Mouse (Mus musculus): ENCODE results near the gene Tuft1. TPM values are rescaled to one million over a fixed set of nuclear protein-coding genes. Genes with fewer than 3 reads are reported as not detected.
"Not testable (repeated sequence)": the region's sequence is repeated elsewhere in the genome, so short reads cannot be mapped to it uniquely, and the experiment has no call there.

The Tuft1 gene
- polyA plus RNA-seq, 1 experiment from 2014 or later: 27.0 TPM

DNA sequence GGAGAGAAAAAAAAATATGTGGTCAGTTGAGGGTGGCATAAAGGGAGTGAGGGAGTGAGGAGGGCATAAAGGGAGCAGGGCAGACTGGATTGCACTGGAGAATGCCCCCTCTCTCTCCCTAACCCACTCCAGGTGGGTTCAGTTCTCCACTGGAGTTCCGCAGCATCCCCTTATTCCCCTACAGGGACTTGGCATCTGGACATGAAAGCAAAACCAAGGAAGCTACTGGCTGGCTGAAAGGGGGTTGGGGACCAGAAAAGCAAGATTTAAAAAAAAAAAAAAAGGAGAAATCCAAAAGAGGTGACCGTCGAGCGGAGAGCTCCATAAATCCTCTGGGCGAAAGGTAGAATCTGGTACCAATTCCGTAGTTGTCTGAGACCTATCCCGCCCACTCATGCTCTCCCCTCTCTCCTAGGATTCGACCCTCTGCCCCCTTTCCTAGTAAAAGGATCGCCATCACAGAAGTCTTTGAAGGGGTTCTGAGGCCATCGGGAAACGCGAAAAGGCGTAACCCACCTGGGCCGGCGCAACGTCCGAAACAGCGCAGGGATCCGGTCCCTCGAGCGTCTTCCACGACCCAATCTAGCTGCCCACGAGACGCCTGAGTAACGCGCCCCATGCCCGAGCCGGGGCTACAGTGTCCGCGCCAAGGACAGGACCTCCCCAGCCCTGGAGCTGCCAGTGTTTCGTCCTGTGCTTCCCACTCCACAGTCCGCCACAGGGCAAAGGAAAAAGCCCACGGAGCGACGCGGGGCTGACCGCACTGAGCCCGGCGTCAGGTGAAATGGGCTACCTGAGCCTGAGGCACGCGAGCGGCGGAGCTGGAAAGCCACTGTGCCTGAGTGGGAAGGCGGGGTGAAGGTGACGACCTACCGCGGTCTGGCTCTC, 576 bp downstream of the Tuft1 start:
- H3K4me2 ChIP-seq (replicated peaks): peak overlapping the region; percentile 58
- peak; percentile 55 for ATAC-seq (ENCODE audit: insufficient number of reproducible peaks, low FRiP score, low TSS enrichment, low read depth)
- not testable (repeated sequence) for H3K9me3 ChIP-seq (replicated peaks); H3K36me3 ChIP-seq; H3K9ac ChIP-seq; H3K27me3 ChIP-seq; H3K4me1 ChIP-seq
- WGBS: 2% methylated on average over 23 of the region's 47 CpGs
- peak overlapping the region; percentile 46 for H3K4me3 ChIP-seq (replicated peaks)
- H3K27ac ChIP-seq (replicated peaks): peak overlapping the region; percentile 58; the same call in 1 of the 2 replicates

DNA sequence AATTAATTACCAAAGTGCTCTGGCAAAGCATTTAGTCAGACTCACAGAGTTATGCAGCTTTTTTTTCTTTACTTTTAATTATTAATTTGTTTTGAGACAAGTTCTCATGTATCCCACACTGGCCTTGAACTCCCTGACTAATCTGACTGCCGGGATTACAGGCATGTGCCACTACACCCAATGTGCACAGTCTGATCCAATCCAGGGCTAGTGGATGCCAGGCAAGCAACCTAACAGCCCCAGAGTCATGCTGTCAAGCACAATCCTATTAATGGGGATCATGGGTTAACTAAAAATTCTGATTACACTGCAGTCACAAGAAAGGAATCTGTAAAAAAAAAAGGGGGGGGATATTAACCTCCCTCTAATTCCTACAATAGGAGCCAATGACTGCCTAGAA, 4.7 kb downstream of the Tuft1 start:
- not testable (repeated sequence) for H3K4me3 ChIP-seq (replicated peaks); ATAC-seq (ENCODE audit: insufficient number of reproducible peaks, low FRiP score, low TSS enrichment, low read depth); H3K9me3 ChIP-seq (replicated peaks); H3K27me3 ChIP-seq; H3K27ac ChIP-seq (replicated peaks); H3K36me3 ChIP-seq; H3K9ac ChIP-seq; H3K4me2 ChIP-seq (replicated peaks)
- H3K4me1 ChIP-seq: peaks cover 17% of the 10 kb centered on the region
- WGBS: 63% methylated on average over 1 of the region's 1 CpGs

DNA sequence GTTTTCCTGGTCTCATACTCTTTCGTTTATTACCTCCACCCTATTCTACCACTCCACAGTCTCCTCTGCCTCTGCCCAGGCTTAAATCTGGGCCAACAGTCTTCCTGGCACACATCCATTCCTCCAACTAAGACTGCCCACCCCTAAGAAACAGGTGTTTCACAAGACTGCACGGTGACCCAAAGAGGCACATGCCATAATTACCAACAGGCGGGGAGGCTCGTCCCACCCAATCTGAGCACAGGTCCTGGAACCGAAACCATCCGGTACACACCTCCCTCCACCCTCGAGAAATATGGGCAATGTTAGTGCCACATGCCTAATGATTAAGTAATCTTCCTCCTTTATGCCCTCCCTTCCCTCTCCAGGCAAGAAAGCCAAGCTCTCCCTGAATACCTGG, 8.3 kb downstream of the Tuft1 start:
- Histone ChIP-seq H3K4me3 (replicated peaks) (no peak overlapping the region), H3K36me3 (no peaks in the 10 kb centered on the region), H3K4me2 (replicated peaks) (no peak overlapping the region), H3K9ac (no peak overlapping the region), H3K27me3 (no peaks in the 10 kb centered on the region), H3K27ac (replicated peaks) (0 out of 2 replicates have a peak overlapping the region, but pooled peaks have one; percentile 61), H3K4me1 (peaks cover 20% of the 10 kb centered on the region), H3K9me3 (replicated peaks) (no peaks in the 10 kb centered on the region)
- 53% methylated on average over 7 of the region's 7 CpGs for WGBS
- peak; percentile 26; the same call in 1 of the 2 replicates for ATAC-seq (ENCODE audit: insufficient number of reproducible peaks, low FRiP score, low TSS enrichment, low read depth)

DNA sequence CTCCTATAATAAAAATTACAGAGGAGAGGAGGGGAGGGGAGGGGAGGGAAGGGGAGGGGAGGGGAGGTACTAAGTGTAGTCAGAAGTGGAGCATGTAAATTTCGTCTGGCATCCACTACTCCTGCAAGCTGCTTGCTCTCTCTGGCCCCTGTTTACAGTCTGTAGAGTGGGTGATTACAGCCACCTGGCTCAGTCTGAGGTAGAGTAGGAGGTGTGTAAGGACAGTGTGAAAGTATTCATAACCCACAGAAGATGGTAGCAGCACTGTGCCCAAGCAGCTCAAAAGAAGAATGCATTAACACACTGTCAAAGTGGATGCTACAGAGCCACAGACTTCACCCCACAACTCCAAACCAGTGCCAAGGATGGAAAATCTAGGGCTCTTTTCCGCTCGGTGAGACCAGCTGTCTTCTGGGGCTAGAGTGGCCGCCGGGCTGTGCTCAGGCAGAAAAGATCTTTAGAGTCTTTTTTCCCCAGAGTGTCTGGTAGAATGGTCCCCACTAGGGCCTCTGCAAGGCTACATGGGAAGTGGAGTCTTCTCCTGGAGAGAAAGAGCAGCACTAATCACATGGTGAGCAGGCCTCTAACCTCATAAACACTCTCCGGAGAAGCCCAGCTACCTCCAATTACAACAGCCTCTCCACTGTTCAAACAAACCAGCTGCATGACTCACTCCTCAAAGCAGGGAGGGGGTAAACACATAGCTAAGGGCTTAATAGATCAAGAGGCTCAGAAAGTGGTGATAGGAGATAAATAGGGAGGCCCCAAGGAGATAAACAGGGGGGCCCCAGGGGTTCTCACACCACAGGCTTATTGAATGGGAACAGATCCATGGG, 9.7 kb downstream of the Tuft1 start:
- H3K27ac ChIP-seq (replicated peaks): peak overlapping the region; percentile 61
- H3K9ac ChIP-seq: no peak overlapping the region
- H3K4me1 ChIP-seq: peaks cover 20% of the 10 kb centered on the region
- ATAC-seq (ENCODE audit: insufficient number of reproducible peaks, low FRiP score, low TSS enrichment, low read depth): peak; percentile 61
- no peak overlapping the region for H3K4me2 ChIP-seq (replicated peaks)
- no peaks in the 10 kb centered on the region for H3K36me3 ChIP-seq
- H3K27me3 ChIP-seq: no peaks in the 10 kb centered on the region
- H3K9me3 ChIP-seq (replicated peaks): no peaks in the 10 kb centered on the region
- 48% methylated on average over 6 of the region's 6 CpGs for WGBS
- no peak overlapping the region for H3K4me3 ChIP-seq (replicated peaks)

DNA sequence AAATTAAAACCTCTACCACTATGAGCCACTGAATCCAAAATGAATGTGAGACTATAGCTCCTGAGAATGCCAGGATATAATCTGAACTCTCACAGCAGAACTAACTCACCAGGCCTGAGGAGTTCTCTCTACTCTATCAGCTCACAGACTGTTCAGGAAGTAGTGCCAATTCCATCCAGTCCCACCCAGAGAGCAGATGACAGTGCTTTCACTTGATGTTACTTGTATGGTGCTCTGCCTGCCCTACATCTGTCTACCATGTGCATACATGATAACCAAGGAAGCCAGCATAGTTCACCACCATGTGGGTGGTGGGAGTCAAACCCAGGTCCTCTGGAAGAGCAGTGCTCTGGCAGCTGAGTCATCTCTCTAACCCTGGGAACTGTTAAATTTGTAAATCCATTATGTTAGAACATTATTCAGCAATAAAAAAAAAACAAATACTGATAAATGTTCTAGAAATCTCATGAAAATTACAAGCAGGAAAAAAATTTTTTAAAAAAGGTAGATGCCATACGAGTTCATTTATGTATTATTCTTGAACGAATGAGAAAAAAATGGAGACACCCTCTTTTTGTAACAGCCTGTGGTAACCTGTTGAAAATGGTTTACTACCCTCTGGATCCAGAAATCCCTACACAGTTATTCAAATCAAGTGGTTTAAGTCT, 16.0 kb downstream of the Tuft1 start, which contains the start of gene Gm10972:
Gene Gm10972, plus strand, starts transcription at position 618 of the 668 bp plus-strand sequence.
- 81% methylated on average over 2 of the region's 2 CpGs for WGBS
- not testable (repeated sequence) for H3K9ac ChIP-seq; H3K4me3 ChIP-seq (replicated peaks); H3K27ac ChIP-seq (replicated peaks); H3K9me3 ChIP-seq (replicated peaks); H3K27me3 ChIP-seq; H3K4me2 ChIP-seq (replicated peaks); ATAC-seq (ENCODE audit: insufficient number of reproducible peaks, low FRiP score, low TSS enrichment, low read depth); H3K36me3 ChIP-seq; H3K4me1 ChIP-seq

DNA sequence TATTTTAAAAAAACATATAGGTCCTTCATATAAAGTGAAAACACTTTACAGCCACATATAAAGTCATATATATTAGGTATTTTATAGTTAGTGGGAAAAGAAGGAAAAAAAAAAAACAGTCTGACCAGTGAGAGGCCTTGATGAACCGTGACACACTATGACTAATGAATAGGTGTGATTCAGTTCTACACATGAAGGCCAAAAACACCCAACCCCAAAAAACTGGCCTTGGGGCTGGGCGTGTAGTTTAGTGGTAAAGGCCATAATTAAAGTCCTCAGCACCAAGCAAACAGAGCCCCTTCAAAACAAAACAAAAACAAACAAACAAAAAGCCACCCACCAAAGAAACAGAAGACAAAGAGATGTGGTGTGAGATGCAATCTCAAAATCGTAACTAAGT, 28.8 kb downstream of the Tuft1 start:
- 72% methylated on average over 3 of the region's 3 CpGs for WGBS
- no peak overlapping the region for H3K9ac ChIP-seq
- no peak overlapping the region for H3K4me3 ChIP-seq (replicated peaks)
- H3K36me3 ChIP-seq: no peaks in the 10 kb centered on the region
- H3K27me3 ChIP-seq: no peaks in the 10 kb centered on the region
- H3K27ac ChIP-seq (replicated peaks): no peak overlapping the region
- no peak for ATAC-seq (ENCODE audit: insufficient number of reproducible peaks, low FRiP score, low TSS enrichment, low read depth)
- no peaks in the 10 kb centered on the region for H3K9me3 ChIP-seq (replicated peaks)
- H3K4me2 ChIP-seq (replicated peaks): no peak overlapping the region
- no peaks in the 10 kb centered on the region for H3K4me1 ChIP-seq

DNA sequence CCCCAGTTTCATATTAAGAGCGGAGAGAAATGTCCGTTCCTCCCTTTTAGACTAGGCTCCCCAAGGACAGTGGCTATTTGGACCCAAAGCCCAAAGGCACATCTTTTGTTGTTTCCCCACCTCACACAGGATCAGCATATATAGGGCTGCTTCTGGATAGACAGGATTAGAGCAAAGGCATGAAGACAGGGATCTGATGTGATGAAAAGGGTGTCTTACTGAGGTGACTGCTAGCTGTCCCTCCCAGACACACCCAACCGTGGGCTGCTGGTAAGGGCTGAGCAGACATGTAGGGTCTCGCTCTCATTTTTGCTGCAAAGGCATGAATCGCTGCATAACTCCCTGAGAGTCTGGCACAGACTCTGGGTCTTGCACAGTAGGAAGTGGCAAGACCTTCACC, 30.0 kb downstream of the Tuft1 start:
- Histone ChIP-seq H3K4me2 (replicated peaks) (no peak overlapping the region), H3K9ac (no peak overlapping the region), H3K4me1 (no peaks in the 10 kb centered on the region), H3K27ac (replicated peaks) (peak overlapping the region; percentile 39; the same call in 1 of the 2 replicates), H3K9me3 (replicated peaks) (no peaks in the 10 kb centered on the region), H3K27me3 (no peaks in the 10 kb centered on the region), H3K36me3 (no peaks in the 10 kb centered on the region), H3K4me3 (replicated peaks) (no peak overlapping the region)
- no peak; the same call in 1 of the 2 replicates for ATAC-seq (ENCODE audit: insufficient number of reproducible peaks, low FRiP score, low TSS enrichment, low read depth)
- 77% methylated on average over 5 of the region's 5 CpGs for WGBS

DNA sequence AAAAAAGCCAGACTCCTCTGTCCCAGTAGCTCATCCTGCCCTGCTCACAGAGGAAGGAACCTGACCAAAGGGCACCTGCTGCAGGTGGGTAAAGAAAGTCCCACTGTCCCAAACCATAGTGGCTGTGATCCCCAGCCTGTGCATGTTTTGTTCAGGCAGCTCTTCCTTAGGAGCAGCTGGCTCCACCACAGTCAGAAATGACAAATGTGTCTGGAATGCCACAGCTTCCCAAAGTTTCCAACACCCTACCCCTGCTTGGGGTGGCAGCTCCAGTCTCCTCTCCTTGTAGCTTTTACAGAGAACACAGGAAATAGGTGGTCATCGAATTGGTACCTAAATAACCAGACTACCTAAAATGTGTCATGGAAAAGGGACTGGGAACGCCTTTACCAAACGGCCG, 34.4 kb downstream of the Tuft1 start:
- WGBS: 94% methylated on average over 4 of the region's 4 CpGs
- no peak for ATAC-seq (ENCODE audit: insufficient number of reproducible peaks, low FRiP score, low TSS enrichment, low read depth)
- no peaks in the 10 kb centered on the region for H3K27me3 ChIP-seq
- no peak overlapping the region; the same call in 1 of the 2 replicates for H3K27ac ChIP-seq (replicated peaks)
- no peak overlapping the region for H3K4me3 ChIP-seq (replicated peaks)
- no peaks in the 10 kb centered on the region for H3K9me3 ChIP-seq (replicated peaks)
- no peaks in the 10 kb centered on the region for H3K4me1 ChIP-seq
- no peaks in the 10 kb centered on the region for H3K36me3 ChIP-seq
- H3K4me2 ChIP-seq (replicated peaks): no peak overlapping the region
- no peak overlapping the region for H3K9ac ChIP-seq

DNA sequence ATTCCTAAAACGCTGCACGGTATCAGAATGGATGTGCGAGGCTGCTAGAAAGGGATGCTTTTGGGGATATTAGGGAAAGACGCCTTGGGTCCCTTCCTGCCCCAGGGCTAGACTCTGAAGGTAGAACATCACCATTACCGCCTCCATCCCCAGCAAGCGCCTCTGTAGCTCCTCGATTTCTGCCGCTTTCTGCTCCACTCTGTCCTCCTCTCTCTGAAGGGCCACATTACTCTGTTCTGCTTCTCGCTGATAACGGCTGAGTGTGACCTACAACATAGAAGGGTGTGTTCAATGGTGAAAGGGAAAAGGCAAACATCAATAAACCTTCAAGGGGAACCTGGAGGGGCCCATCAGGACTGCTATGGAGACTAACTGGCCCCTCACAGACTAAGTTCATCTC, 36.1 kb downstream of the Tuft1 start:
- Histone ChIP-seq H3K4me3 (replicated peaks) (no peak overlapping the region), H3K27me3 (no peaks in the 10 kb centered on the region), H3K9me3 (replicated peaks) (no peaks in the 10 kb centered on the region), H3K4me1 (no peaks in the 10 kb centered on the region), H3K36me3 (no peaks in the 10 kb centered on the region), H3K27ac (replicated peaks) (0 out of 2 replicates have a peak overlapping the region, but pooled peaks have one; percentile 29), H3K4me2 (replicated peaks) (no peak overlapping the region), H3K9ac (no peak overlapping the region)
- 84% methylated on average over 10 of the region's 10 CpGs for WGBS
- no peak for ATAC-seq (ENCODE audit: insufficient number of reproducible peaks, low FRiP score, low TSS enrichment, low read depth)

DNA sequence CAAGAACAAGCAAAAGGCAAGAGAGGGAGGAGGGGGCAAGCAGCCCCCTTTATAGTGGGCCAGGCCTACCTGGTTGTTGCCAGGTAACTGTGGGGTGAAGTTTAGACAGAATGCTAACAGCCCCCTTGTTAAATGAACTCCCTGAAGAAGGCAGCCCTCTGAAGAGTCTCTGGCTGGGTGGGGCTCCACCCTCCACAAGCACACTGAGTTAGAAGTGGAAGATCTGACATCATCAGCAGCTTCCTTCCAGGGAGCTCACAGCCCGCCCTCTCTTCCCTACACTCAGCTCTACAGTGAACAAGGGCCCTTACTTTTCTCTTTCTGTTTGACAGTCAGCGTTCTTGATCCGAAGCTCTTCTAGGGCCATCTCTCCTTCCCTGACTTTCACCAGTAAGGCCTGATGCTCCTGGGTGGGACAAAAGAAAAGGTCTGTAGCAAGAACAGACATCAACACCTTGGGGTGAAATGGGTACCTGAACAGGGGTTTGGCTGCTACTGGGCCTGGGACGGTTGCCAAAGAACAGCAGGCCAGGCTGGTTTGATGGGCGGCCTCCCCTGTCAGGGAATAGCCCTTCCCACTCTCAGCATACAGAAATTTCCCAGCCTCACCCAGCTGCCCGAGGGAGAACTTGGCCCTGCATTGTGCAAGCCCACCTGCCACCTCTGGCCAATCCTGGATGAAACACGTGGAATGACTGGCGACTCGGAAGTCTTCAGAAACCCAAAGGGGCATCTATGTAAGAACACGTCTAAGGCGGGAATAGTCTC, 36.7 kb downstream of the Tuft1 start:
- no peaks in the 10 kb centered on the region for H3K9me3 ChIP-seq (replicated peaks)
- WGBS: 62% methylated on average over 11 of the region's 11 CpGs

More for the DNA sequence above, 36.7 kb downstream of the Tuft1 start:
- Histone ChIP-seq H3K4me1 (no peaks in the 10 kb centered on the region), H3K4me3 (replicated peaks) (no peak overlapping the region), H3K4me2 (replicated peaks) (no peak overlapping the region), H3K9ac (no peak overlapping the region), H3K36me3 (no peaks in the 10 kb centered on the region), H3K27me3 (no peaks in the 10 kb centered on the region), H3K27ac (replicated peaks) (peak overlapping the region; percentile 74)
- peak; percentile 73 for ATAC-seq (ENCODE audit: insufficient number of reproducible peaks, low FRiP score, low TSS enrichment, low read depth)
